In the genomic region with DNA sequence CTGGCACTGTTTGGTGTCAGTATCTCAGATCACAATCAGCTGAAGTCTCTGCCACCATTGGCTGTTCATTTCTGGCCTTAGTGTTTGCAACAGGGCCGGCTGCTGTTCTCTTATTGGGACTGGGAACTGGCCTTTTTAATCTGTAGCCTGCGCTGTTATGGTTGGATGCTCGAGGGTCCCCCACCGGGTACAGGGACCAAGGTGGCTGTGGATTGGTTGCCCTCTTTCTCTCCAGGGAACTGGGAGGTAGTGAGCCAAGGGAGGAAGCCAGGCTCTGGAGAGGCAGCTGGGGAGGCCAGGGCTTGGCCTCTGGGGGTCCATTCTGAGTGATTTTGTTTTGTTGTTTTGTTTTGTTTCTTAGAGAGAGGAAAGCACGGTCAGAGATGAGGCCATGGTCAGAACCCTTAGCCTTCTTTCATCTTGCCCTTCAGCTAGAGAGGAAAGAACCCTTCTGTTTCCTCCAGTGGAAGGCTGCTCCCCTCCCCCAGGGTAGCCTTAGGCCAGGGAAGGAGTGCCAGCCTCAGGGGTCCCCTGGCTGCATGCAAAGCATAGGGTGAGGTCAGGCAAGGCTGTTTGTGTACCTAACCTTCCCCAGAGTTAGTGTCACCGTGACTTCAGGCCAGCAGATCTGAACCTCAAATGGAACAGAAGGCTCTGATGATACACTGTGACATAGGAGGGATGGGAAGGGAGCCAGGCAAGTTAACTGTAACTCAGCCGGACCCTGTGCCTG, we compare ENCODE assay signal across 15 mouse cellular contexts.
DNase-seq lines count a peak whose midpoint lies in the region; ATAC-seq lines count a peak whose summit lies in the region.
"Had no signal": no experiment of that assay in that cellular context is flagged by ENCODE, and none has a peak within 500 bp of the region (broad histone marks: within the 10 kb centered on the region; RNA-seq: fewer than 3 reads in every experiment).

No protein-coding gene starts in this region.

- H3K4me1 ChIP-seq in heart, embryonic 10.5 days: no peaks in the 10 kb centered on the region; the same call in 1 of the 2 replicates
- H3K4me1 ChIP-seq in midbrain, embryonic 11.5 days (ENCODE audit: control insufficient read depth, insufficient read depth, low read length): peaks cover 3% of the 10 kb centered on the region
- peaks cover 24% of the 10 kb centered on the region for H3K4me1 ChIP-seq in midbrain, embryonic 13.5 days (replicated peaks)
- peaks cover 4% of the 10 kb centered on the region; the same call in 1 of the 2 replicates for H3K4me1 ChIP-seq in embryonic facial prominence, embryonic 11.5 days (ENCODE audit: control insufficient read depth, insufficient read depth, low read length)
- peaks cover 12% of the 10 kb centered on the region for H3K4me1 ChIP-seq in neural tube, embryonic 15.5 days
- H3K4me1 ChIP-seq: heart, embryonic 12.5 days had no signal

- ATAC-seq in midbrain, embryonic 11.5 days (ENCODE audit: low FRiP score): 0 out of 2 replicates have a peak, but pooled peaks have one; percentile 38
- no peak for ATAC-seq in midbrain, embryonic 13.5 days
- ATAC-seq in embryonic facial prominence, embryonic 11.5 days (replicated peaks; ENCODE audit: insufficient number of reproducible peaks, low FRiP score, low TSS enrichment, low read depth): no peak
- ATAC-seq in neural tube, embryonic 15.5 days (ENCODE audit: low FRiP score): no peak
- ATAC-seq: CD4-positive, CD25-positive, alpha-beta regulatory T cell, adult 4 months had no signal

- peak overlapping the region; percentile 45 for H3K27ac ChIP-seq in heart, embryonic 10.5 days
- no peak overlapping the region for H3K27ac ChIP-seq in midbrain, embryonic 11.5 days (ENCODE audit: low read depth, low read length)
- H3K27ac ChIP-seq in midbrain, embryonic 13.5 days: no peak overlapping the region
- H3K27ac ChIP-seq in embryonic facial prominence, embryonic 11.5 days (replicated peaks; ENCODE audit: low read depth, low read length): no peak overlapping the region
- H3K27ac ChIP-seq in neural tube, embryonic 15.5 days (replicated peaks): peak overlapping the region; percentile 58
- H3K27ac ChIP-seq: hindbrain, embryonic 15.5 days; kidney, postnatal 0 days had no signal

- 36% methylated on average over 7 of the region's 7 CpGs for WGBS in heart, embryonic 10.5 days
- 34% methylated on average over 7 of the region's 7 CpGs for WGBS in midbrain, embryonic 11.5 days
- WGBS in midbrain, embryonic 13.5 days: 21% methylated on average over 7 of the region's 7 CpGs
- WGBS in embryonic facial prominence, embryonic 11.5 days: 27% methylated on average over 7 of the region's 7 CpGs
- WGBS in neural tube, embryonic 15.5 days: 36% methylated on average over 7 of the region's 7 CpGs

- DNase-seq in heart, embryonic 10.5 days (ENCODE audit: low spot score): no peak
- no peak for DNase-seq in heart, postnatal 4 days
- DNase-seq in midbrain, embryonic 11.5 days (ENCODE audit: low spot score, missing footprints): no peak
- DNase-seq in embryonic facial prominence, embryonic 11.5 days (ENCODE audit: low spot score): no peak
- DNase-seq in testis, postnatal 14 days (ENCODE audit: low spot score): no peak
- DNase-seq: adrenal gland, adult 2 months; gastrocnemius, postnatal 10 days; lung, postnatal 14 days; midbrain, embryonic 14.5 days had no signal

- no peaks in the 10 kb centered on the region for H3K9me3 ChIP-seq in heart, embryonic 10.5 days
- H3K9me3 ChIP-seq in midbrain, embryonic 11.5 days (ENCODE audit: control insufficient read depth, low read length): no peaks in the 10 kb centered on the region
- no peaks in the 10 kb centered on the region for H3K9me3 ChIP-seq in midbrain, embryonic 13.5 days
- H3K9me3 ChIP-seq in embryonic facial prominence, embryonic 11.5 days (replicated peaks; ENCODE audit: control insufficient read depth, low read length): no peaks in the 10 kb centered on the region
- no peaks in the 10 kb centered on the region for H3K9me3 ChIP-seq in neural tube, embryonic 15.5 days (replicated peaks)
- H3K9me3 ChIP-seq: hindbrain, embryonic 15.5 days had no signal

- H3K4me3 ChIP-seq in heart, embryonic 10.5 days: no peak overlapping the region
- no peak overlapping the region for H3K4me3 ChIP-seq in midbrain, embryonic 11.5 days (ENCODE audit: low read depth, low read length)
- no peak overlapping the region for H3K4me3 ChIP-seq in midbrain, embryonic 13.5 days (replicated peaks)
- no peak overlapping the region for H3K4me3 ChIP-seq in embryonic facial prominence, embryonic 11.5 days (ENCODE audit: low read depth, low read length)
- H3K4me3 ChIP-seq in neural tube, embryonic 15.5 days (replicated peaks): no peak overlapping the region
- H3K4me3 ChIP-seq: heart, embryonic 12.5 days; hindbrain, embryonic 15.5 days had no signal

- H3K27me3 ChIP-seq in heart, embryonic 10.5 days (ENCODE audit: insufficient read depth, poor library complexity, severe bottlenecking): no peaks in the 10 kb centered on the region
- no peaks in the 10 kb centered on the region for H3K27me3 ChIP-seq in midbrain, embryonic 11.5 days (ENCODE audit: control insufficient read depth, insufficient read depth, low read length)
- no peaks in the 10 kb centered on the region for H3K27me3 ChIP-seq in midbrain, embryonic 13.5 days
- H3K27me3 ChIP-seq in embryonic facial prominence, embryonic 11.5 days (ENCODE audit: control insufficient read depth, insufficient read depth, low read length): no peaks in the 10 kb centered on the region
- no peaks in the 10 kb centered on the region for H3K27me3 ChIP-seq in neural tube, embryonic 15.5 days (replicated peaks)
- H3K27me3 ChIP-seq: heart, embryonic 12.5 days; hindbrain, embryonic 15.5 days had no signal

- H3K36me3 ChIP-seq in heart, embryonic 10.5 days: no peaks in the 10 kb centered on the region
- no peaks in the 10 kb centered on the region for H3K36me3 ChIP-seq in midbrain, embryonic 11.5 days (ENCODE audit: control insufficient read depth, insufficient read depth, low read length)
- no peaks in the 10 kb centered on the region for H3K36me3 ChIP-seq in midbrain, embryonic 13.5 days
- H3K36me3 ChIP-seq in embryonic facial prominence, embryonic 11.5 days (replicated peaks; ENCODE audit: control insufficient read depth, insufficient read depth, low read depth, low read length): no peaks in the 10 kb centered on the region
- no peaks in the 10 kb centered on the region for H3K36me3 ChIP-seq in neural tube, embryonic 15.5 days
- H3K36me3 ChIP-seq: heart, embryonic 12.5 days; hindbrain, embryonic 15.5 days had no signal

- no peak overlapping the region for H3K9ac ChIP-seq in midbrain, embryonic 11.5 days (ENCODE audit: low read length)
- H3K9ac ChIP-seq in midbrain, embryonic 13.5 days (replicated peaks): no peak overlapping the region
- 0 out of 2 replicates have a peak overlapping the region, but pooled peaks have one; percentile 13 for H3K9ac ChIP-seq in embryonic facial prominence, embryonic 11.5 days (replicated peaks; ENCODE audit: low read length)
- H3K9ac ChIP-seq in neural tube, embryonic 15.5 days (replicated peaks): no peak overlapping the region
- H3K9ac ChIP-seq: heart, embryonic 12.5 days; hindbrain, embryonic 15.5 days had no signal

- no peak overlapping the region for H3K4me2 ChIP-seq in midbrain, embryonic 11.5 days
- H3K4me2 ChIP-seq in midbrain, embryonic 13.5 days (replicated peaks): no peak overlapping the region
- H3K4me2 ChIP-seq in embryonic facial prominence, embryonic 11.5 days (ENCODE audit: low read depth, low read length): no peak overlapping the region
- H3K4me2 ChIP-seq in neural tube, embryonic 15.5 days: no peak overlapping the region
- H3K4me2 ChIP-seq: heart, embryonic 12.5 days; hindbrain, embryonic 15.5 days had no signal

Comparison
In these comparisons a context has a peak if more than half of its experiments do, and no peak if none do; other contexts are left out.
1. H3K27ac ChIP-seq: peak in heart, embryonic 10.5 days (single experiment) and neural tube, embryonic 15.5 days (single experiment); none in midbrain, embryonic 11.5 days (single experiment), midbrain, embryonic 13.5 days (single experiment) and embryonic facial prominence, embryonic 11.5 days (single experiment).